Mouse (Mus musculus) brain, embryonic 14.5 days (tissue): ENCODE data around the gene Trappc3. TPM values are rescaled to one million over a fixed set of nuclear protein-coding genes. Genes with fewer than 3 reads are reported as not detected.

Experiments used
- DNase-seq: peaks from one replicate; pipeline ENCODE4 v3.0.0-alpha.2; 2011; ENCODE audit warnings: low read depth
- CTCF ChIP-seq: fragments of 200-500 bp; IDR thresholded peaks from 2 replicates; pipeline ENCODE4 v1.5.1; 2012; ENCODE audit warnings: inconsistent platforms, mild to moderate bottlenecking, moderate library complexity, borderline replicate concordance; ENCODE audit not compliant: insufficient read depth, insufficient read length; ENCODE audit errors: extremely low read depth
- POLR2A ChIP-seq: fragments of 200-500 bp; IDR thresholded peaks from 2 replicates; pipeline ENCODE4 v1.6.1; 2012; ENCODE audit warnings: mild to moderate bottlenecking, inconsistent platforms, borderline replicate concordance; ENCODE audit not compliant: poor library complexity, insufficient read depth, insufficient read length, severe bottlenecking; ENCODE audit errors: extremely low read depth
- polyA plus RNA-seq: library from polyadenylated mRNA; depleted of rRNA; stranded (reverse); fragments of >200 nt; gene quantifications from 2 replicates; pipeline ENCODE4 v1.2.3, GENCODE M21; 2012

Trappc3 gene
- polyA plus RNA-seq, 1 experiment: 123 TPM

DNA sequence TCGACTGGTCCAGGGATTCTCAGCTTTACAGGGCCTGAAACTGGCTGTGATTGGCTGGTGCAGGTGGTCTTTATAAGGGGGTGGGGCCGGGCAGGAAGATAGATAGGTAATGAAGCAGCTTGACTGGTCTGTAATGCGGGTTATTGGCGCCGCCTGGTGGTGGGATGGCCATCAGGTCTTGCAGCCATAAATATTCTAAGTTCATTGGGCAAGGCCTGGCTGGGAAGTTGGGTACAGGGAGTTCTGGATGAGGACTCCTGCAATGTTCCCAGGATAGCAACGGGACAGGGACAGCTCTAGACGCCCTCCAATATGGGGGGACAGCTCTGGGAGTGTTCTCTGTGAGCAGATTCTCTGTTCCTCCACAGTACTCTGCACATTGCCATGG is 47.8 kb downstream of the Trappc3 start:
- peak; percentile 95 for DNase-seq
- peak; percentile 84 for TF ChIP-seq CTCF
- no peak for TF ChIP-seq POLR2A

DNA sequence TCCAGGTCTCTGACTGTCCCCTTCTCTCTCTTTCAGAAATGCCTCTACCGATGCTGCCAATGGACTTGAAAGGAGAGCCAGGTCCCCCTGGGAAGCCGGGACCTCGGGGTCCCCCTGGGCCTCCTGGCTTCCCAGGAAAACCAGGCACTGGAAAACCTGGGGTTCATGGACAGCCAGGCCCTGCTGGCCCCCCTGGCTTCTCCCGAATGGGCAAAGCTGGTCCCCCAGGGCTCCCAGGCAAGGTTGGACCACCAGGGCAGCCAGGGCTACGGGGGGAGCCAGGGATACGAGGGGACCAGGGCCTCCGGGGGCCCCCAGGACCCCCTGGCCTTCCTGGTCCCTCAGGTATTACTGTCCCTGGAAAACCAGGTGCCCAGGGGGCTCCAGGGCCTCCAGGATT is 48.2 kb downstream of the Trappc3 start:
- no peak for DNase-seq
- TF ChIP-seq POLR2A (no peak), CTCF (no peak)

DNA sequence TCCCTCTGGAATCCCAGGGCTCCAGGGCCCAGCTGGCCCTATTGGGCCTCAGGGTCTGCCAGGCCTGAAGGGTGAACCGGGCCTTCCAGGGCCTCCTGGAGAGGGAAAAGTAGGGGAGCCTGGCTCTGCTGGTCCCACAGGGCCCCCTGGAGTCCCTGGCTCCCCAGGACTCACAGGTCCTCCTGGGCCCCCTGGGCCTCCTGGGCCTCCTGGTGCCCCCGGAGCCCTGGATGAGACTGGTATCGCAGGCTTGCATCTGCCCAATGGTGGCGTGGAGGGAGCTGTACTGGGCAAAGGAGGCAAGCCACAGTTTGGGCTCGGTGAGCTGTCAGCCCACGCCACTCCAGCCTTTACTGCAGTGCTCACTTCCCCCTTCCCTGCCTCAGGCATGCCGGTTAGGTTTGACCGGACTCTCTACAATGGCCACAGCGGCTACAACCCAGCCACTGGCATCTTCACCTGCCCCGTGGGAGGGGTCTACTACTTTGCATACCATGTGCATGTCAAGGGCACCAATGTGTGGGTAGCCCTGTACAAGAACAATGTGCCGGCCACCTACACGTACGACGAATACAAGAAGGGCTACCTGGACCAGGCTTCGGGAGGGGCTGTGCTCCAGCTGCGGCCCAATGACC is 49.6 kb downstream of the Trappc3 start:
- TF ChIP-seq POLR2A: no peak
- no peak for TF ChIP-seq CTCF
- no peak for DNase-seq

DNA sequence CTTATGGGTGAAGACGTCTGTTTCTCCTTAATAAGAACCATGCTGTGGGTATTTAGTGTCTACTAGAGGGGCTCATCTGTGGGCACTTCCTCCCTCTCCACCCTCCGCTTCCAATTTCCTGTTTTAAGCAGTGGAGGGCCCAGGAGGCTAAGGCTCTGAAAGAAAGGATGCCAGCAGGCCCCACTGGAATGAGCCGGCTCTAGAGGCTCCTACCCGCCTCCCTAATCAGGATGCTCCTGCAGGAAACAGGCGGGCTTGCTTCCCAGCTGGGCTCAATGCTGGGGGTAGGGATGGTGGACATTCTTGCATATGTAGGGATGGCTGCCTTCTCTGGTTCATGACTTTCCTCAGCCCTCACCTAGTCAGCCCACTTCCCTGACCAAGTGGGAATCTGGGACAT is 51.1 kb downstream of the Trappc3 start:
- DNase-seq: no peak
- TF ChIP-seq POLR2A: no peak
- no peak for TF ChIP-seq CTCF

DNA sequence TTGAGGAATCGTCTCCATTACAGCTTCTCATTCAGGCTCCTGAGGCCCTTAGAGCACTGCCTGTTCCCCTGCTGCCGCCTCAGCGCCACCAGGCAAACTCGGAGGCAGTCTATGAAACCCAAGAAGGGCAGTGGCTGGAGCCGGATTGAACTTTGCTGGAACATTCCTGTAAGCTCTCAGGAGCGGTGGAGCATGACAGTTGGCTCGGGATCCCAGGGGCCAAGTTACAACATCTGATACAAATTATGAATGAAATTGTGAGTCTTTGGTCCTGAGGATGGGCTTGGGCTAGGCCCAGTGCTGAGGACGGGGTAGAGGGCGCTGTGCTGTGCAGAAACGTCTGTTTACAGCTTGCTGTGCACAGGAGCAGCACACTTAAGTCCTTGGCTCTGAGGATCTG is 52.3 kb downstream of the Trappc3 start:
- no peak for DNase-seq

DNA sequence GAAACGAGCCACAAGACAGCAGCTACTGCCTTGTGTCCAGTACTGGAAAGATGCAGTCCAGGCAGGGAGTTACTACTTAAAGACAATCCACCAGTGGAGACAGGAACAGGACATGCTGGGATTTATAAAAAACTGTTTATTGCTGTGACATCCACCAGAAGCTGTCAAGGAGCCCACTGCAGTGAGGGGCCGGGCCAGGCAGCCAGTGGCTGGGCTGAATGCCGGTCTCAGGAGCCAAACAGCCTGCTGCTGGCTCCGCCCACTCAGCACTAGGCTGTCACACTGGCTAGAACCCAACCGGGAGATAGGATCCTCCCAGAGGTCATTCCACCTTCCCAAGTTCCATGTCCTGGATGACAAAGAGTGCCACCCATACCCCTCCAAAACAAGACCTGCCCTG is 53.8 kb downstream of the Trappc3 start:
- no peak for TF ChIP-seq CTCF
- TF ChIP-seq POLR2A: no peak
- no peak for DNase-seq

More for the DNA sequence above, 52.3 kb downstream of the Trappc3 start:
- no peak for TF ChIP-seq CTCF
- no peak for TF ChIP-seq POLR2A

DNA sequence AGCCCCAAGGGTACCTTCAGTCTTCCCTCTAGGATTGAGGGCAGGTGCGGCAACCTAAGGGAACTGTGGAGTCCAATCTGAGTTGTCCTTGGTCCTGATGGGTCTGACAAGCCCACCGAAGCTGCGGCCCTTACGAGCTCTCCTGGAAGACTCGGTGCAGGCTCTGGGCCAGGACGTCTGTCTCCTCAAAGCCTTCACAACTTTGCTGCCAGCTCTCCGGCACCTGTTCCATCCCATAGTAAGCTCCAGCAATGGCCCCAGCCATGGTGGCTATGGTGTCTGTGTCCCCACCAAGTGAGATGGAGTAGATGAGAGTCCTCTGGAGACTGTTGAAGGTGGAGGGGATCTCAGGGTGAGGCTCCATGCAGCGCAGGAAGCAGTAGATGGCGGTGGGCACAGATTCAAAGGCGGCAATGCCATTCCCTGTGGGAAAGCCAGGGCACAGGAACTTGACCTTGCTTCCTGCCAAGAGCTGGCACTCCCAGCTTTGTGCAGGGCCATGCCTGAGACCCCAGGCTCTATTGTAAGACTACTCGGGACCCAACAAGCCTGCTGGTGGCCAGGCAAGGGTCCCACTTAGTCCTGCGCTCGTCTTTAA is 54.4 kb downstream of the Trappc3 start:
- TF ChIP-seq POLR2A (no peak), CTCF (no peak)
- DNase-seq: no peak

DNA sequence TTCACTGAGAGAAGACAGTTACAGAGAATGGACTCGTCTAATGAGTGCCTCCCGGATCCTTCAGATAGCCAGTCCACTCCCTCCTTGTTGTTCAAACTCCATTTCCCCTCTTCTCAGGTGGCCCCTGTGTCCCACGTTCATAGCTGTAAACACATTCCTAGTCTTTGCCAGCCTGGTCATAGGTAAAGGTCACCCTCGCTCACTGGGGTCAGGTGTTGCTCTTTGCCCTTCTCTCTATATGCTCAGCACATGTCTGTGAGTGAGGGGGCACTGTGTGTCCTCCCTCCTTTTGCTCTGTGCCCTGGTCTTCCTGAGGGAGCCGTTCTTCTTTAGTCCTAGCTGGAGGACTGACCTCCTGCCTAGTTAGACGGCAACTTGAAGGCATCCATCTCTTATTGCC is 57.7 kb downstream of the Trappc3 start:
- TF ChIP-seq POLR2A (no peak), CTCF (no peak)
- no peak for DNase-seq

DNA sequence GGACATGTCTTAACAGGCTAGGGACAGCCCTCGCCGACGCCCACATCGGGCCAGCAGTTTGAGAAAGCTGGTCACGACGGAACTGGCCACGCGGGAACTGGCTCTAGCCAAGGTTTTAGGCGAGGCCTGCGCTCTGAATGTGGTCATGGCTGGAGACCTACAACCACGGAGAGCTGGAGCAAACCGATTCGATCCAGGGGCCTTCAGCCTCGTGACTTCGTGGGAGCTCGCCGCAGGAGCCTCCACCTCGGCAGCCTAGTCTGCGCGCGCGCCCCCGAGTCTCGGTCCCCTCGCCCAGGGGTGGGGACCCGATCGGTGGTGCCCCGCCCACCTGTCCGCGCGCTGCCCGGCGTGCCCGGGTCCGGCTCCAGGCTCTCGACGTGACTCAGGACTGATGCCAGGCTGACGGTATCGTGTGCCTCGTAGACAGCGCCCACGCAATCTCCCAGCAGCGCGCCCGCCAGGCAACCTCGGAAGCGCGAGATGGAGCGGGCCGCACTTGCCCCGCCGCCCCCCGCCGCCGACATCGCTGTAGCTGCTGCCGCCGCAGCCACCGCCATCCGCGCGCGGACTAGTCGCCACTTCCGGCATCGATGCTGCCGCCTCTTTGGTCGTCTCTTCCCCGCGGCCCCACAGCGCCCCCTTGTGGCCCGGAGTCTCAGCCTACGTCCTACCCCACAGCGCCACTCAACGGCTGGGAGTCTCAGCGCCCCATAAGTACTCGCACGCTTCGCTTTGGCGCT is 59.2 kb downstream of the Trappc3 start, which contains the start of gene Adprhl2:
TSS of gene Adprhl2 (minus strand) at position 593 of the 743 bp plus-strand sequence.
- TF ChIP-seq POLR2A (peak; percentile 95), CTCF (peak; percentile 100)

DNA sequence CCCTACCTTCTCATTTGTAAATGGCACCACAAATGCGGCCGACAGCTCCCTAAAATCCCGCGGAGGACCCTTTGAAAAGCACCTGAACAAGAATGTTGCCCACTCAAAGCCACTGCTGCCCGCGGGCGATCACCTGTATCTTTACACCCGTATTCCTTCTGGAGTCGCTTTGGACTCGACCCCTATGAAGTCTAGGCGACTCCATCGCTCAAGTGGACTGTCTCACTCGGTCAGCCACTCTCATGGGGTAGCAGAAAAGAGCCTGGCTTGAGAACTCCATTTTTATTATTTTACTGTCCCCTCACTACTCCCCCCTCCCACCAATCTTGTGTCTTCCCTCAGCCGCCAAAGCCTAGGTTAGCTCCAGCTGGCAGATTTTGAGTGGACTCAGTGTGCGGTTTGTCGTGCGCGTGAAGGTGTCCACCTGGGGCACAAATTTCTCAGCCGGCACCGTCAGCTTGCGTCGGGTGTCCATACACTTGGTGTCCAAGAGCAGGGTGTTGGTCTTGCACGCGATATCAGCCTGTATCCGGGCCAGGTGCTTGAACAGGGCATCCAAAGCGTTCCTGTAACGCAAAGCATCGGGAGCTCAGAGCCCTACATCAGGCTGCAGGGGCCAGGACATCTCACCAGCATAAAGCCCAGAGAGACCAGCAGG is 59.9 kb downstream of the Trappc3 start:
- TF ChIP-seq CTCF (no peak), POLR2A (no peak)
- DNase-seq: no peak

More for the DNA sequence above, 59.2 kb downstream of the Trappc3 start, which contains the start of gene Adprhl2:
- peak; percentile 99 for DNase-seq

DNA sequence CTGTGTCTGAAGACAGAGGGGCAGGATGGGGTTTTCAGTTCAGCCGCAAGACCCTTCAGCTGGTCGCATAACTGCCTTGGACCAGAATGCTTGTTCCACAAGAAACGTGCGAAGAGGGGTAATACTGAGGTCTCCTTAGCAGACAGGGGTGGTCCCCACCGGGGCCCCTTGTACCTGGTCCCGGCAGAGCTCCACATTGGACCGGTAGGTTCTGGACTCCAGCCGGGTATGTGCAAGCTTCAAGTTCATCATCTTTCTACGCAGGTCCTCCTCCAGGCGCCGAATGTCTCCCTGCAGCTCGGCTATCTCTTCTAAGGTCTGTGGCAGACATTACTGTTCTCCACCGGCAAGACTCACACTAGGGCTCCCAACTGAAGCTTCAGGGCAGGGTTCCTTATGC is 60.5 kb downstream of the Trappc3 start:
- no peak for DNase-seq
- no peak for TF ChIP-seq POLR2A
- no peak for TF ChIP-seq CTCF
